Comparison of ENCODE assay signal across 12 mouse cellular contexts in the genomic region with DNA sequence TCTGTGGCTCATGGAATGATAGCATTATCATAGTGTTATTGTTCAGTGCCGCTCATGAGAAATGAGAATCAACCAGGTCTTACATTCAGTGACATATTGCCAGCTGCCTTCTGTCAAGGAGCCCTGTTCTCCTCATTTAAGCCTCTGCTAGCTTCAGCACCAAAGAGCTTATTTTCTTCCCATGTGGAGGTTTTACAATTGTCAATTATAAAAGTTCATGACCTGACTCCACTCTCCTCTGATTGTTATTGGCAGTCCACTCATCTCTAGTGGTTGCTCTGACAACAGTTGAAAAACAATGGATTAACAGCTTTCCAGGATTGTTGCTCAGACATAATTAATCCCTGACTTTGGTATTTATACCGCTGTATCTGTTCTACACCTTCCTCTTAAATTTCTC.
"Had no signal": no experiment of that assay in that cellular context is flagged by ENCODE, and none has a peak within 500 bp of the region (broad histone marks: within the 10 kb centered on the region; RNA-seq: fewer than 3 reads in every experiment).

No protein-coding gene starts in this region.

- DNase-seq: lung, adult 18-20 months; lung, embryonic 14.5 days; lung, postnatal 10 days; lung, postnatal 4 days; midbrain, embryonic 14.5 days; right cerebral cortex, adult 18-20 months; right cerebral cortex, postnatal 25 days; right cerebral cortex, postnatal 4 days; spleen, adult 18-20 months; thymus, adult 18-20 months; thymus, postnatal 25 days; thymus, postnatal 4 days had no signal
